Comparison of ENCODE assay signal across 25 mouse cellular contexts in genomic region chr5:128894921-128895320, GRCm38 (mm10). TPM values are rescaled to one million over a fixed set of nuclear protein-coding genes. Genes with fewer than 3 reads are reported as not detected.
"Had no signal": no experiment of that assay in that cellular context is flagged by ENCODE, and none has a peak within 500 bp of the region (broad histone marks: within the 10 kb centered on the region; RNA-seq: fewer than 3 reads in every experiment).

No protein-coding gene starts in this region.

- DNase-seq: gastrocnemius, adult 2 months; gastrocnemius, postnatal 10 days; gastrocnemius, postnatal 25 days; heart, adult 18-20 months; heart, postnatal 10 days; heart, postnatal 4 days; kidney, adult 18-20 months; kidney, adult 8-10 months; kidney, postnatal 10 days; kidney, postnatal 36 days; layer of hippocampus, adult 9-11 months; layer of hippocampus, postnatal 36 days; left cerebral cortex, postnatal 4 days had no signal

- H3K4me3 ChIP-seq: gastrocnemius, adult 2 months; heart, embryonic 10.5 days; heart, embryonic 12.5 days; hindbrain, embryonic 10.5 days; hindbrain, embryonic 12.5 days; intestine, embryonic 15.5 days; limb, embryonic 13.5 days; limb, embryonic 15.5 days; liver, embryonic 12.5 days had no signal

- H3K27ac ChIP-seq: gastrocnemius, adult 2 months; heart, embryonic 10.5 days; hindbrain, embryonic 10.5 days; hindbrain, embryonic 12.5 days; hindbrain, embryonic 14.5 days; intestine, embryonic 15.5 days; limb, embryonic 13.5 days; limb, embryonic 15.5 days; liver, embryonic 12.5 days; liver, embryonic 14.5 days had no signal

RNA-seq across cellular contexts. Expression of gene Rimbp2, which starts 58.4 kb away (rescaled TPM):
- total RNA-seq: gastrocnemius, postnatal 25 days; granulocyte monocyte progenitor cell, adult 5-6 weeks; heart, adult 18-20 months; liver, adult 2 months had no signal
